Mouse (Mus musculus): ENCODE measurements around the gene Rcn1. TPM values are rescaled to one million over a fixed set of nuclear protein-coding genes. Genes with fewer than 3 reads are reported as not detected.

The Rcn1 gene
- 61.2 and 67.4 TPM in 2 replicates for polyA plus RNA-seq (2014; fragmentation: Nextera tagmentation; extraction: Ambion mirVana)

GRCm38 (mm10) chr2:105399085-105399891, at the start of gene Rcn1:
Gene Rcn1, minus strand, starts transcription at chr2:105399319.
- ATAC-seq (ENCODE audit: low FRiP score) (peak; percentile 87), DNase-seq (ENCODE audit: low spot score) (peak; percentile 65)
- peak within 1 kb of the TSS; percentile 99 for H3K4me2 ChIP-seq (replicated peaks)
- no peaks in the 10 kb centered on the region for H3K36me3 ChIP-seq (replicated peaks; ENCODE audit: control insufficient read depth, insufficient read depth)
- no peaks in the 10 kb centered on the region for H3K9me3 ChIP-seq (ENCODE audit: control insufficient read depth, low read length)
- 2% methylated on average over 42 of the region's 57 CpGs for WGBS
- peak within 1 kb of the TSS; percentile 77 for H3K9ac ChIP-seq
- H3K27ac ChIP-seq, result peak within 1 kb of the TSS; percentile 79
- H3K4me1 ChIP-seq (replicated peaks; ENCODE audit: control insufficient read depth, insufficient read depth, low read length), result no peaks in the 10 kb centered on the region
- H3K27me3 ChIP-seq (ENCODE audit: control insufficient read depth, insufficient read depth, low read length), result peaks cover 14% of the 10 kb centered on the region; the same call in 1 of the 2 replicates
- H3K4me3 ChIP-seq (replicated peaks; ENCODE audit: low read length), result peak within 1 kb of the TSS; percentile 66

- Histone ChIP-seq H3K27me3 (ENCODE audit: control insufficient read depth, insufficient read depth, low read length) (no peaks in the 10 kb centered on the region), H3K36me3 (replicated peaks; ENCODE audit: control insufficient read depth, insufficient read depth) (no peaks in the 10 kb centered on the region), H3K4me3 (replicated peaks; ENCODE audit: low read length) (no peak overlapping the region), H3K4me2 (replicated peaks) (no peak overlapping the region), H3K4me1 (replicated peaks; ENCODE audit: control insufficient read depth, insufficient read depth, low read length) (no peaks in the 10 kb centered on the region; the same call in 1 of the 2 replicates), H3K9ac (no peak overlapping the region), H3K27ac (no peak overlapping the region), H3K9me3 (ENCODE audit: control insufficient read depth, low read length) (no peaks in the 10 kb centered on the region)
- ATAC-seq (ENCODE audit: low FRiP score), result no peak
- DNase-seq (ENCODE audit: low spot score), result no peak
- WGBS, result 40% methylated on average over 3 of the region's 3 CpGs
Observed at GRCm38 (mm10) chr2:105444072-105444471, 45.0 kb upstream of the Rcn1 start.

GRCm38 (mm10) chr2:105439022-105439421, 39.9 kb upstream of the Rcn1 start:
- no peaks in the 10 kb centered on the region for H3K9me3 ChIP-seq (ENCODE audit: control insufficient read depth, low read length)
- 88% methylated on average over 4 of the region's 4 CpGs for WGBS
- no peak overlapping the region for H3K9ac ChIP-seq
- no peak overlapping the region for H3K4me2 ChIP-seq (replicated peaks)
- H3K4me3 ChIP-seq (replicated peaks; ENCODE audit: low read length), result no peak overlapping the region
- H3K36me3 ChIP-seq (replicated peaks; ENCODE audit: control insufficient read depth, insufficient read depth), result no peaks in the 10 kb centered on the region
- 0 out of 2 replicates have a peak, but pooled peaks cover 3% of the 10 kb centered on the region for H3K27me3 ChIP-seq (ENCODE audit: control insufficient read depth, insufficient read depth, low read length)
- DNase-seq (ENCODE audit: low spot score) (no peak), ATAC-seq (ENCODE audit: low FRiP score) (no peak)
- H3K27ac ChIP-seq, result no peak overlapping the region
- no peaks in the 10 kb centered on the region for H3K4me1 ChIP-seq (replicated peaks; ENCODE audit: control insufficient read depth, insufficient read depth, low read length)

GRCm38 (mm10) chr2:105438525-105438924, 39.4 kb upstream of the Rcn1 start:
- ATAC-seq (ENCODE audit: low FRiP score), result no peak
- Histone ChIP-seq H3K27ac (no peak overlapping the region), H3K9me3 (ENCODE audit: control insufficient read depth, low read length) (no peaks in the 10 kb centered on the region), H3K4me1 (replicated peaks; ENCODE audit: control insufficient read depth, insufficient read depth, low read length) (no peaks in the 10 kb centered on the region), H3K4me3 (replicated peaks; ENCODE audit: low read length) (no peak overlapping the region), H3K27me3 (ENCODE audit: control insufficient read depth, insufficient read depth, low read length) (0 out of 2 replicates have a peak, but pooled peaks cover 4% of the 10 kb centered on the region), H3K9ac (no peak overlapping the region), H3K36me3 (replicated peaks; ENCODE audit: control insufficient read depth, insufficient read depth) (no peaks in the 10 kb centered on the region), H3K4me2 (replicated peaks) (no peak overlapping the region)
- WGBS, result 89% methylated on average over 2 of the region's 2 CpGs
- DNase-seq (ENCODE audit: low spot score), result no peak

GRCm38 (mm10) chr2:105432927-105433326, 33.8 kb upstream of the Rcn1 start:
- 20% methylated on average over 10 of the region's 10 CpGs for WGBS
- no peak for DNase-seq (ENCODE audit: low spot score)

GRCm38 (mm10) chr2:105430373-105430772, 31.3 kb upstream of the Rcn1 start:
- Histone ChIP-seq H3K27me3 (ENCODE audit: control insufficient read depth, insufficient read depth, low read length) (peaks cover 20% of the 10 kb centered on the region), H3K9me3 (ENCODE audit: control insufficient read depth, low read length) (no peaks in the 10 kb centered on the region), H3K4me3 (replicated peaks; ENCODE audit: low read length) (no peak overlapping the region), H3K9ac (no peak overlapping the region), H3K4me1 (replicated peaks; ENCODE audit: control insufficient read depth, insufficient read depth, low read length) (no peaks in the 10 kb centered on the region; the same call in 1 of the 2 replicates), H3K27ac (no peak overlapping the region), H3K4me2 (replicated peaks) (no peak overlapping the region), H3K36me3 (replicated peaks; ENCODE audit: control insufficient read depth, insufficient read depth) (no peaks in the 10 kb centered on the region)
- 83% methylated on average over 5 of the region's 5 CpGs for WGBS
- DNase-seq (ENCODE audit: low spot score) (no peak), ATAC-seq (ENCODE audit: low FRiP score) (no peak)

More at GRCm38 (mm10) chr2:105432927-105433326, 33.8 kb upstream of the Rcn1 start:
- Histone ChIP-seq H3K27ac (no peak overlapping the region), H3K4me2 (replicated peaks) (0 out of 2 replicates have a peak overlapping the region, but pooled peaks have one; percentile 2), H3K27me3 (ENCODE audit: control insufficient read depth, insufficient read depth, low read length) (peaks cover 13% of the 10 kb centered on the region; the same call in 1 of the 2 replicates), H3K4me3 (replicated peaks; ENCODE audit: low read length) (no peak overlapping the region), H3K4me1 (replicated peaks; ENCODE audit: control insufficient read depth, insufficient read depth, low read length) (no peaks in the 10 kb centered on the region; the same call in 1 of the 2 replicates), H3K36me3 (replicated peaks; ENCODE audit: control insufficient read depth, insufficient read depth) (no peaks in the 10 kb centered on the region), H3K9ac (no peak overlapping the region), H3K9me3 (ENCODE audit: control insufficient read depth, low read length) (no peaks in the 10 kb centered on the region)
- no peak for ATAC-seq (ENCODE audit: low FRiP score)

- 95% methylated on average over 6 of the region's 6 CpGs for WGBS
- no peak overlapping the region for H3K9ac ChIP-seq
Observed at GRCm38 (mm10) chr2:105429899-105430298, 30.8 kb upstream of the Rcn1 start.

GRCm38 (mm10) chr2:105428467-105428866, 29.3 kb upstream of the Rcn1 start:
- 26% methylated on average over 6 of the region's 6 CpGs for whole genome bisulfite sequencing

More at GRCm38 (mm10) chr2:105429899-105430298, 30.8 kb upstream of the Rcn1 start:
- DNase-seq (ENCODE audit: low spot score) (no peak), ATAC-seq (ENCODE audit: low FRiP score) (no peak)
- H3K4me1 ChIP-seq (replicated peaks; ENCODE audit: control insufficient read depth, insufficient read depth, low read length), result no peaks in the 10 kb centered on the region; the same call in 1 of the 2 replicates
- H3K4me2 ChIP-seq (replicated peaks), result no peak overlapping the region
- no peaks in the 10 kb centered on the region for H3K9me3 ChIP-seq (ENCODE audit: control insufficient read depth, low read length)
- peaks cover 20% of the 10 kb centered on the region for H3K27me3 ChIP-seq (ENCODE audit: control insufficient read depth, insufficient read depth, low read length)
- H3K36me3 ChIP-seq (replicated peaks; ENCODE audit: control insufficient read depth, insufficient read depth), result no peaks in the 10 kb centered on the region
- no peak overlapping the region for H3K4me3 ChIP-seq (replicated peaks; ENCODE audit: low read length)
- H3K27ac ChIP-seq, result no peak overlapping the region

GRCm38 (mm10) chr2:105428029-105428428, 28.9 kb upstream of the Rcn1 start:
- Histone ChIP-seq H3K4me3 (replicated peaks; ENCODE audit: low read length) (no peak overlapping the region), H3K4me2 (replicated peaks) (no peak overlapping the region), H3K27me3 (ENCODE audit: control insufficient read depth, insufficient read depth, low read length) (peaks cover 17% of the 10 kb centered on the region), H3K4me1 (replicated peaks; ENCODE audit: control insufficient read depth, insufficient read depth, low read length) (no peaks in the 10 kb centered on the region; the same call in 1 of the 2 replicates), H3K9me3 (ENCODE audit: control insufficient read depth, low read length) (no peaks in the 10 kb centered on the region), H3K9ac (no peak overlapping the region), H3K27ac (no peak overlapping the region), H3K36me3 (replicated peaks; ENCODE audit: control insufficient read depth, insufficient read depth) (no peaks in the 10 kb centered on the region)
- no peak for ATAC-seq (ENCODE audit: low FRiP score)
- 3% methylated on average over 12 of the region's 12 CpGs for WGBS
- DNase-seq (ENCODE audit: low spot score), result peak; percentile 83

More at GRCm38 (mm10) chr2:105428467-105428866, 29.3 kb upstream of the Rcn1 start:
- H3K4me3 ChIP-seq (replicated peaks; ENCODE audit: low read length), result no peak overlapping the region
- peaks cover 17% of the 10 kb centered on the region for H3K27me3 ChIP-seq (ENCODE audit: control insufficient read depth, insufficient read depth, low read length)
- H3K36me3 ChIP-seq (replicated peaks; ENCODE audit: control insufficient read depth, insufficient read depth), result no peaks in the 10 kb centered on the region
- H3K9ac ChIP-seq, result no peak overlapping the region
- DNase-seq (ENCODE audit: low spot score) (no peak), ATAC-seq (ENCODE audit: low FRiP score) (no peak)
- H3K4me1 ChIP-seq (replicated peaks; ENCODE audit: control insufficient read depth, insufficient read depth, low read length), result no peaks in the 10 kb centered on the region; the same call in 1 of the 2 replicates
- H3K9me3 ChIP-seq (ENCODE audit: control insufficient read depth, low read length), result no peaks in the 10 kb centered on the region
- H3K27ac ChIP-seq, result no peak overlapping the region
- H3K4me2 ChIP-seq (replicated peaks), result no peak overlapping the region

Measured in hindbrain, embryonic 14.5 days (tissue).